In the genomic region with DNA sequence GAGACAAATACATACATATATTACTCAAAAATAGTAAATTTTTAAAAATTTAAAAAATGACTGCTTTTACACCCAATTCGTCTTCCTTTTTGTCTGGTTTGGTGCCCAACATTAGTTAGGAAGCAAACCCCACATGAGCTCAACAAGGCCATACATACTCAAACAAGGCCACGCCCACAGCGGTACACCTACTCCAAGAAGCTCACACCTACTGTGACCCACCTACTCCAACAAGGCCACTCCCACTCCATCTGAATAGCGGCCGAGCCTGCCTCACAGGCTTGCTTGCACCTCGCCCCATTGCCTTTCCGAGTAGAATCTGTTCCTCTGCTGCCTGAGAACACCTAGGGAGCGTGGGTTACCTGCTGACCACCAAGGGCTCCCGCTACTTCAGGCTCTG, we compare ENCODE assay signal across 14 mouse cellular contexts.
"Had no signal": no experiment of that assay in that cellular context is flagged by ENCODE, and none has a peak within 500 bp of the region (broad histone marks: within the 10 kb centered on the region; RNA-seq: fewer than 3 reads in every experiment).

No protein-coding gene starts in this region.

- H3K27me3 ChIP-seq: midbrain, embryonic 13.5 days; midbrain, embryonic 15.5 days; neural tube, embryonic 12.5 days had no signal

- DNase-seq: lung, adult 2 months; lung, postnatal 14 days; lung, postnatal 36 days; right cerebral cortex, postnatal 14 days; thymus, adult 18-20 months; thymus, postnatal 14 days; thymus, postnatal 36 days had no signal

- H3K4me1 ChIP-seq: lung, embryonic 15.5 days; megakaryocyte, embryonic 14.5 days had no signal

- H3K4me3 ChIP-seq: lung, embryonic 15.5 days; megakaryocyte, embryonic 14.5 days; midbrain, embryonic 13.5 days; midbrain, embryonic 15.5 days; neural tube, embryonic 12.5 days; stomach, embryonic 15.5 days had no signal

- H3K27ac ChIP-seq: lung, embryonic 15.5 days; macrophage; neural tube, embryonic 12.5 days; stomach, embryonic 15.5 days had no signal

- H3K36me3 ChIP-seq: lung, embryonic 15.5 days; midbrain, embryonic 13.5 days; midbrain, embryonic 15.5 days; neural tube, embryonic 12.5 days; stomach, embryonic 15.5 days had no signal

- H3K9me3 ChIP-seq: lung, embryonic 15.5 days; megakaryocyte, embryonic 14.5 days; midbrain, embryonic 13.5 days; midbrain, embryonic 15.5 days; neural tube, embryonic 12.5 days; stomach, embryonic 15.5 days had no signal

- H3K9ac ChIP-seq: lung, embryonic 15.5 days; midbrain, embryonic 13.5 days; midbrain, embryonic 15.5 days; neural tube, embryonic 12.5 days; stomach, embryonic 15.5 days had no signal
